Mouse (Mus musculus): Measurements from ENCODE around the gene Acr. TPM values are rescaled to one million over a fixed set of nuclear protein-coding genes. Genes with fewer than 3 reads are reported as not detected.

Acr gene
- total and polyA plus RNA-seq, 2 experiments = 0.10 TPM; not detected in 1

- WGBS = 80% methylated on average over 23 of the region's 23 CpGs
Observed at GRCm38 (mm10) chr15:89532924-89533842, 34.9 kb upstream of the Acr start.

DNA sequence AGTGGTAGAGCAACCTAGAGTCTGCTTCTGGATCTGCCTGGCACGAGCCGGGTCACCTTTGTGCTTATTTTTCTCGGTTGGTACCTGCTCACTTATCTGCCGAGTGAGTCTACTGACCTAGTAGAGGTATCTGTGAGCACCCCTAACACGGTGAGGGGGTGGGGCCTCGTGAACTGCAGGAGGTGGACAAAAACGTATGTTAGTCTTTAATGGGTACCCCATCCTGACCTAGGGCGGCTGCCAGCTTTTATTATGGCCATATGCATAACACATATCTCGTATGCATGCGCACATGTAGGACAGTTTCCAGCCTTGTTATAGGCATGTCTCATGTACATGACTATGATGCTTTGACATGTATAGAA is 34.3 kb upstream of the Acr start:
- no peaks in the 10 kb centered on the region for H3K4me1 ChIP-seq (ENCODE audit: control insufficient read depth, insufficient read depth, low read length)

More at GRCm38 (mm10) chr15:89532924-89533842, 34.9 kb upstream of the Acr start:
- no peaks in the 10 kb centered on the region for H3K4me1 ChIP-seq (ENCODE audit: control insufficient read depth, insufficient read depth, low read length)
- H3K36me3 ChIP-seq (ENCODE audit: control insufficient read depth, insufficient read depth, low read length) = no peaks in the 10 kb centered on the region
- no peak for DNase-seq (ENCODE audit: extremely low read depth, low read depth, low spot score)
- H3K27me3 ChIP-seq (ENCODE audit: control insufficient read depth, insufficient read depth, low read length) = no peaks in the 10 kb centered on the region
- TF ChIP-seq POLR2A (IDR thresholded peaks at IDR 0.05; ENCODE audit: extremely low read depth, insufficient read depth, low read length) = no peak
- TF ChIP-seq CTCF (IDR thresholded peaks at IDR 0.05; ENCODE audit: low read depth, low read length) = no peak
- no peaks in the 10 kb centered on the region for H3K79me2 ChIP-seq (ENCODE audit: control insufficient read depth, insufficient read depth, low read length)
- H3K9ac ChIP-seq (ENCODE audit: low read depth, low read length) = no peak overlapping the region
- no peak overlapping the region for H3K4me3 ChIP-seq (ENCODE audit: insufficient read depth, low read depth, low read length)
- no peak overlapping the region for H3K27ac ChIP-seq (replicated peaks; ENCODE audit: insufficient read depth, low read depth, low read length)

DNA sequence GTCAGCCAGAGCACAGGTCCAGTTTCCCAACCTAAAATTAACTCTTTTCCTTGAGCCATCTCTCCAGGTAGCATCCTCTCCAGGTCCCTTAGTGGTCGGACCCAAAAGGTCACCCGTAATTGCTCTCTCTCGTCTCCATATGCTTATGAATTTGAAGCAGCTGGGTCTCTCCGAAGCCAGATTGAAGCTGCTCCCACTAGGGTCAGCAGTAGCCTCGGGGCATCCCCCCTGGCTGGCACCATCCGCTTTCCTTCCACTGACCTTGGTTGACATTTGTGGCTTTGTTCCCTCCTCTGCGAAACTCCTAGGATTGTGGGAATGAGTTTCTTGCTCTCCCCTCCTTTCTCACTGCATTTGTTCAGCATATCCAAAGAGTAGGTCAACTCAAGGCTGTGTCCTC is 24.0 kb upstream of the Acr start:
- H3K79me2 ChIP-seq (ENCODE audit: control insufficient read depth, insufficient read depth, low read length) = no peaks in the 10 kb centered on the region
- H3K4me3 ChIP-seq (ENCODE audit: insufficient read depth, low read depth, low read length) = no peak overlapping the region
- H3K36me3 ChIP-seq (ENCODE audit: control insufficient read depth, insufficient read depth, low read length) = no peaks in the 10 kb centered on the region
- no peaks in the 10 kb centered on the region for H3K4me1 ChIP-seq (ENCODE audit: control insufficient read depth, insufficient read depth, low read length)
- no peak for DNase-seq (ENCODE audit: extremely low read depth, low read depth, low spot score)
- no peak overlapping the region for H3K9ac ChIP-seq (ENCODE audit: low read depth, low read length)
- no peaks in the 10 kb centered on the region for H3K27me3 ChIP-seq (ENCODE audit: control insufficient read depth, insufficient read depth, low read length)
- WGBS = 86% methylated on average over 7 of the region's 7 CpGs
- H3K27ac ChIP-seq (replicated peaks; ENCODE audit: insufficient read depth, low read depth, low read length) = no peak overlapping the region
- TF ChIP-seq CTCF (IDR thresholded peaks at IDR 0.05; ENCODE audit: low read depth, low read length) = no peak
- no peak for TF ChIP-seq POLR2A (IDR thresholded peaks at IDR 0.05; ENCODE audit: extremely low read depth, insufficient read depth, low read length)

More for the DNA sequence above, 34.3 kb upstream of the Acr start:
- Histone ChIP-seq H3K4me3 (ENCODE audit: insufficient read depth, low read depth, low read length) (no peak overlapping the region), H3K27me3 (ENCODE audit: control insufficient read depth, insufficient read depth, low read length) (no peaks in the 10 kb centered on the region), H3K27ac (replicated peaks; ENCODE audit: insufficient read depth, low read depth, low read length) (no peak overlapping the region), H3K79me2 (ENCODE audit: control insufficient read depth, insufficient read depth, low read length) (no peaks in the 10 kb centered on the region), H3K36me3 (ENCODE audit: control insufficient read depth, insufficient read depth, low read length) (no peaks in the 10 kb centered on the region), H3K9ac (ENCODE audit: low read depth, low read length) (no peak overlapping the region)
- WGBS = 82% methylated on average over 10 of the region's 10 CpGs
- TF ChIP-seq POLR2A (IDR thresholded peaks at IDR 0.05; ENCODE audit: extremely low read depth, insufficient read depth, low read length) (no peak), CTCF (IDR thresholded peaks at IDR 0.05; ENCODE audit: low read depth, low read length) (no peak)
- DNase-seq (ENCODE audit: extremely low read depth, low read depth, low spot score) = no peak

GRCm38 (mm10) chr15:89547321-89547720 is 20.8 kb upstream of the Acr start:
- no peak for DNase-seq (ENCODE audit: extremely low read depth, low read depth, low spot score)
- WGBS = 47% methylated on average over 8 of the region's 8 CpGs

DNA sequence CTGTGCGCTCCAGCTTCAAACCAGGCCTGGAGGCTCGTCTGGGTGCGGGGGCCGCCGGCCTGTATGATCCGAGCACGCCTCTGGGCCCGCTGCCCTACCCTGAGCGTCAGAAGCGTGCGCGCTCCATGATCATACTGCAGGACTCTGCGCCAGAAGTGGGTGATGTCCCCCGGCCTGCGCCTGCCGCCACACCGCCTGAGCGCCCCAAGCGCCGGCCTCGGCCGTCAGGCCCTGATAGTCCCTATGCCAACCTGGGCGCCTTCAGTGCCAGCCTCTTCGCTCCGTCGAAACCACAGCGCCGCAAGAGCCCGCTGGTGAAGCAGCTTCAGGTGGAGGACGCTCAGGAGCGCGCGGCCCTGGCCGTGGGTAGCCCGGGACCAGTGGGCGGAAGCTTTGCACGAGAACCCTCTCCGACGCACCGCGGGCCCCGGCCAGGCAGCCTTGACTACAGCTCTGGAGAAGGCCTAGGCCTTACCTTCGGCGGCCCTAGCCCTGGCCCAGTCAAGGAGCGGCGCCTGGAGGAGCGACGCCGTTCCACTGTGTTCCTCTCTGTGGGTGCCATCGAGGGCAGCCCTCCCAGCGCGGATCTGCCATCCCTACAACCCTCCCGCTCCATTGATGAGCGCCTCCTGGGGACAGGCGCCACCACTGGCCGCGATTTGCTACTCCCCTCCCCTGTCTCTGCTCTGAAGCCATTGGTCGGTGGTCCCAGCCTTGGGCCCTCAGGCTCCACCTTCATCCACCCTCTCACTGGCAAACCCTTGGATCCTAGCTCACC is 20.1 kb upstream of the Acr start:
- no peak overlapping the region for H3K27ac ChIP-seq (replicated peaks; ENCODE audit: insufficient read depth, low read depth, low read length)
- no peaks in the 10 kb centered on the region for H3K27me3 ChIP-seq (ENCODE audit: control insufficient read depth, insufficient read depth, low read length)
- TF ChIP-seq POLR2A (IDR thresholded peaks at IDR 0.05; ENCODE audit: extremely low read depth, insufficient read depth, low read length) (no peak), CTCF (IDR thresholded peaks at IDR 0.05; ENCODE audit: low read depth, low read length) (no peak)
- H3K4me1 ChIP-seq (ENCODE audit: control insufficient read depth, insufficient read depth, low read length) = no peaks in the 10 kb centered on the region
- 25% methylated on average over 56 of the region's 58 CpGs for WGBS
- no peaks in the 10 kb centered on the region for H3K79me2 ChIP-seq (ENCODE audit: control insufficient read depth, insufficient read depth, low read length)
- H3K36me3 ChIP-seq (ENCODE audit: control insufficient read depth, insufficient read depth, low read length) = no peaks in the 10 kb centered on the region
- H3K4me3 ChIP-seq (ENCODE audit: insufficient read depth, low read depth, low read length) = no peak overlapping the region
- no peak overlapping the region for H3K9ac ChIP-seq (ENCODE audit: low read depth, low read length)
- no peak for DNase-seq (ENCODE audit: extremely low read depth, low read depth, low spot score)

More at GRCm38 (mm10) chr15:89547321-89547720, 20.8 kb upstream of the Acr start:
- no peaks in the 10 kb centered on the region for H3K4me1 ChIP-seq (ENCODE audit: control insufficient read depth, insufficient read depth, low read length)
- H3K27me3 ChIP-seq (ENCODE audit: control insufficient read depth, insufficient read depth, low read length) = no peaks in the 10 kb centered on the region
- no peaks in the 10 kb centered on the region for H3K79me2 ChIP-seq (ENCODE audit: control insufficient read depth, insufficient read depth, low read length)
- H3K9ac ChIP-seq (ENCODE audit: low read depth, low read length) = no peak overlapping the region
- H3K27ac ChIP-seq (replicated peaks; ENCODE audit: insufficient read depth, low read depth, low read length) = no peak overlapping the region
- no peaks in the 10 kb centered on the region for H3K36me3 ChIP-seq (ENCODE audit: control insufficient read depth, insufficient read depth, low read length)
- TF ChIP-seq CTCF (IDR thresholded peaks at IDR 0.05; ENCODE audit: low read depth, low read length) = no peak
- TF ChIP-seq POLR2A (IDR thresholded peaks at IDR 0.05; ENCODE audit: extremely low read depth, insufficient read depth, low read length) = no peak
- H3K4me3 ChIP-seq (ENCODE audit: insufficient read depth, low read depth, low read length) = no peak overlapping the region

All from liver, adult 2 months (tissue).